Mouse (Mus musculus): ENCODE data around the gene Trim25.

Trim25 gene

GRCm38 (mm10) chr11:89061362-89061761 lies 62.2 kb downstream of the Trim25 start:
- DNase-seq (ENCODE audit: low read depth, low spot score), result no peak

GRCm38 (mm10) chr11:89064312-89064711 lies 65.1 kb downstream of the Trim25 start:
- DNase-seq (ENCODE audit: low read depth, low spot score), result no peak

- peak; percentile 82 for DNase-seq (ENCODE audit: low read depth, low spot score)
These were observed 66.1 kb downstream of the Trim25 start for GRCm38 (mm10) chr11:89065297-89065696.

- DNase-seq (ENCODE audit: low read depth, low spot score), result no peak
These were observed 67.0 kb downstream of the Trim25 start for GRCm38 (mm10) chr11:89066126-89066525.

- DNase-seq (ENCODE audit: low read depth, low spot score), result no peak
These were observed 67.6 kb downstream of the Trim25 start, which contains the start of gene Dgke for GRCm38 (mm10) chr11:89066750-89067149. Gene Dgke, minus strand, starts transcription at chr11:89066850.

GRCm38 (mm10) chr11:89067301-89067822 lies 68.2 kb downstream of the Trim25 start:
- no peak for DNase-seq (ENCODE audit: low read depth, low spot score)

- DNase-seq (ENCODE audit: low read depth, low spot score), result peak; percentile 97
These were observed 68.8 kb downstream of the Trim25 start for GRCm38 (mm10) chr11:89067871-89068490.

GRCm38 (mm10) chr11:89068649-89069048 lies 69.5 kb downstream of the Trim25 start:
- DNase-seq (ENCODE audit: low read depth, low spot score), result peak; percentile 64

- DNase-seq (ENCODE audit: low read depth, low spot score), result peak; percentile 87
These were observed 70.1 kb downstream of the Trim25 start for GRCm38 (mm10) chr11:89069303-89069702.

Measured in ZHBTc4 (cell line).